Mouse (Mus musculus) neural tube, embryonic 15.5 days (tissue): Measurements from ENCODE around the gene Hspa4. TPM values are rescaled to one million over a fixed set of nuclear protein-coding genes. Genes with fewer than 3 reads are reported as not detected.
"Not testable (repeated sequence)": the region's sequence is repeated elsewhere in the genome, so short reads cannot be mapped to it uniquely, and the experiment has no call there.

Source experiments
- ATAC-seq: fragments of 200-750 bp; cut with Nextera tagmentation; 2 replicates; pipeline ENCODE4 v1.8.0; 2017; ENCODE audit warnings: mild to moderate bottlenecking, moderate TSS enrichment, moderate library complexity; ENCODE audit not compliant: low FRiP score
- H3K27ac ChIP-seq: fragments of 300-500 bp; sonication (generic); replicated peaks from 2 replicates; pipeline ENCODE4 v1.5.1; 2015; ENCODE audit warnings: mild to moderate bottlenecking, inconsistent platforms
- H3K27me3 ChIP-seq: fragments of 300-500 bp; sonication (generic); replicated peaks from 2 replicates; pipeline ENCODE4 v1.6.1; 2015; ENCODE audit warnings: inconsistent platforms
- H3K36me3 ChIP-seq: fragments of 300-500 bp; sonication (generic); 2 replicates; pipeline ENCODE4 v1.6.1; 2015; ENCODE audit warnings: inconsistent platforms
- H3K4me1 ChIP-seq: fragments of 300-500 bp; sonication (generic); 2 replicates; pipeline ENCODE4 v1.6.1; 2015; ENCODE audit warnings: inconsistent platforms
- H3K4me2 ChIP-seq: fragments of 300-500 bp; sonication (generic); 2 replicates; pipeline ENCODE4 v1.6.1; 2015; ENCODE audit warnings: inconsistent platforms, mild to moderate bottlenecking, moderate library complexity
- H3K4me3 ChIP-seq: fragments of 300-500 bp; sonication (generic); replicated peaks from 2 replicates; pipeline ENCODE4 v1.5.1; 2015; ENCODE audit warnings: mild to moderate bottlenecking, inconsistent platforms
- H3K9ac ChIP-seq: fragments of 300-500 bp; sonication (generic); replicated peaks from 2 replicates; pipeline ENCODE4 v1.6.1; 2015; ENCODE audit warnings: mild to moderate bottlenecking, inconsistent platforms
- H3K9me3 ChIP-seq: fragments of 300-500 bp; sonication (generic); replicated peaks from 2 replicates; pipeline ENCODE4 v1.6.1; 2016; ENCODE audit warnings: inconsistent platforms
- WGBS: fragments of 180-500 bp; shearing (Covaris S2); methylation state at CpG from one replicate; pipeline ENCODE4 v1.1.7; 2015; ENCODE audit warnings: mixed read lengths; 5-methylcytosine and 5-hydroxymethylcytosine counted together
- polyA plus RNA-seq: library from polyadenylated mRNA; unstranded; fragments of >200 nt; fragmentation: Nextera tagmentation; extraction: Ambion mirVana; gene quantifications from 2 replicates; pipeline ENCODE4 v1.2.1, GENCODE M21; 2015

The Hspa4 gene
- polyA plus RNA-seq = 43.5 and 54.6 TPM in 2 replicates

DNA sequence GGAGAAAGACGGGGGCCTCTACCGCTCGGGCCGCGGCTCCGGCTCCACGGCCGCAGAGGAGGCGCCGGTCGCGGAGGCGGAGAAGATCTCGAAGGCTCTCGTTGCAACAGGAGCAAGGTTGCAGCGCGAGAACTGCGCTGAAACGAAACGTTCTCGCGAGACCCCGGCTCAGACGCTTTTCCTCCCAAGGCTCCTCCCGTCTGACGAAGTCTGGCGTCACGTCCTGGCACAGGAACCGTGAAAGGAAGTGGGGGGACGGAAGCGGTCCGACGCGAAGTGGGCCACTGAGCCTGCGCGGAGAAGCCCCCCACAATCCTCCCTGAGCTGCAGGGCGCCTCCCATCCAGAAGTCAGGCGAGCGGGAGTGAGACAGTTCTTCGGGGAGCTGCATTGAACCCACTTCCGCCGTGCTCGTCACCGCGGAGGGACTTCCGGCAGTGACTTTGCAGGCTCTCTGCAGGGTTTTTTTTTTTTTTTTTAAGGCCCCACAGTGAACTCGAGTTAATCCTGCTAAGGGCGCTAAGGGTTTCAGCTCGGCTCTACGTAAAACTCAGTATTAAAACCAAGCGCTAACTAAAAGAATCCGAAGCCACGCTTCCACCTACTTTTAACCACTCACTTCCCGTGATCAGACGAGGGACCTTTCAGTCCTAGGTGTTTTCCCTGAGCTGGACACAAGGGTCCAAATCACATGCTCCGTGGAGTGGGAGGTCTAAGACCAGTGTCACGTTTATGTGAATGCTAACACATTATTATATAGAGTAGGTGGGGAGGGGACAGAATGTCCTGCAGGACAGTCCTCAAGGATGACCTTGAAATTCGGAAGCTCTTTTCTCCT lies at the start of gene Hspa4:
Hspa4 (minus strand) TSS at position 128 of the 837 bp plus-strand sequence.
- H3K9me3 ChIP-seq = no peaks in the 10 kb centered on the region
- no peaks in the 10 kb centered on the region for H3K27me3 ChIP-seq
- peak within 1 kb of the TSS; percentile 98 for H3K9ac ChIP-seq
- H3K36me3 ChIP-seq = no peaks in the 10 kb centered on the region
- peak within 1 kb of the TSS; percentile 93 for H3K4me3 ChIP-seq
- peaks cover 37% of the 10 kb centered on the region for H3K4me1 ChIP-seq
- under 1% methylated on average over 58 of the region's 58 CpGs for WGBS
- peak; percentile 98 for ATAC-seq
- H3K27ac ChIP-seq = peak within 1 kb of the TSS; percentile 93
- H3K4me2 ChIP-seq = peak within 1 kb of the TSS; percentile 66

DNA sequence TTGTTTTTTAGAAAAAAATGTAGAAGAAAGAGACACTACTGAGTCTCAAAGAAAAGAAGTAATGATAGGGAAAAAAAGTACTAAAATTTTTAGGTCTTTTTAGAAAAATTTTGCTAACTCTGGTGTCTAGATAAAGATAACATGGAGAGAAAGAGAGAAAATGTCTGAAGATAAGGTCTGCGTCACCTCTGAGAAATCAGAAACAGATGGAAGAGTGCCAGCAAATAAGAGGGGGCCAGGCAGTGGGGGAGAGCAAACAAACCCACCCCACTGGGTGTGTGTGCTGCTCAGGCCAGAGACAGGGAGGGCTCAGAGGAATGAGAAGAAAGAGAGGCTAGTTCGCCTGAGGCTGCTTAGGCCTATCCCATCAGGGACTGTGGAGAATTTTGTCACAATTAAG lies 45.5 kb upstream of the Hspa4 start:
- 64% methylated on average over 2 of the region's 2 CpGs for WGBS
- no peak for ATAC-seq

DNA sequence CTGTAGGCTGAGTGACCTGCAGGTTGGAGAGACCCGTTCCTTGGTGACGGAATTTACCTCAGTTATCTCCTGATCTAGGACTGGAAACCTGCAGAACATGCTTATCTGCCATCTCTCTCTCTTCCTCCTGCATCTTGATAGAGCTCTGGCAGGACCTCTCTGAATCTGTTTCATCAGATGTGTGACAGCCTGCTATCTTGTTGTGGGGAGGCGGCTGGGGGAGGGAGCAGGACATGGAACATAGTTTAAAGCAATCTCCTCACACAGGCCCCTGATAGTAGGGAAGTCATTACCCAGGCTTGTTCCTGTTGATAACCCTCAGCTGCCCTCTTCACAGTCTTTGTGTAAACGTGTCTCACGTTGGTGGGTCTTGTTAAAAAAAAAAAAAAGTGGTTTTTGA lies 45.1 kb upstream of the Hspa4 start:
- Histone ChIP-seq H3K4me3 (no peak overlapping the region), H3K4me1 (no peaks in the 10 kb centered on the region), H3K9me3 (no peaks in the 10 kb centered on the region), H3K27ac (no peak overlapping the region), H3K27me3 (no peaks in the 10 kb centered on the region), H3K36me3 (no peaks in the 10 kb centered on the region), H3K9ac (no peak overlapping the region), H3K4me2 (no peak overlapping the region)
- WGBS = 37% methylated on average over 5 of the region's 5 CpGs
- no peak for ATAC-seq

More for the DNA sequence above, 45.5 kb upstream of the Hspa4 start:
- Histone ChIP-seq H3K4me2 (no peak overlapping the region), H3K27ac (no peak overlapping the region), H3K4me1 (no peaks in the 10 kb centered on the region), H3K36me3 (no peaks in the 10 kb centered on the region), H3K4me3 (no peak overlapping the region), H3K9me3 (no peaks in the 10 kb centered on the region), H3K9ac (no peak overlapping the region), H3K27me3 (no peaks in the 10 kb centered on the region)

DNA sequence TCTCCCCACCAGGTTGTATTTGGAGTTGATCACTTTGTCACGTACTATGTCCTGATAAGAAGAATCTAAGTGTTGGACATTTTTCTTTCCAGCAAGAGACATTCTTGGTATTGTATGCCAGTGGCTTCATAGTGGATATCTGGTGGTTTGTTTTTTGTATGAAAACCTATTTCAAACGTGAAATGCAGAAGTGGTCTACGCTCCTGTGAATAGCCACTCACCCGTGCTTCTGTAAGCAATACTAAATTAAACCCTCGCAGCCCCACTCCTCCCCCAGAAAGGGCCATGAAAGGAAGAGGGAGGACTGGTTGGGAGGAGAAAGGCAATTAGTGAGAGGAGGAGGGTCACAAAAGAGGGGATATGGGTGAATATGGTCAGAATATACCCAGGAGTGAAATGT lies 42.5 kb upstream of the Hspa4 start:
- H3K36me3 ChIP-seq = no peaks in the 10 kb centered on the region
- WGBS = 64% methylated on average over 5 of the region's 5 CpGs
- no peak overlapping the region for H3K4me2 ChIP-seq
- H3K9me3 ChIP-seq = no peaks in the 10 kb centered on the region
- no peak for ATAC-seq
- H3K4me3 ChIP-seq = no peak overlapping the region
- H3K4me1 ChIP-seq = no peaks in the 10 kb centered on the region
- H3K27ac ChIP-seq = no peak overlapping the region
- H3K27me3 ChIP-seq = no peaks in the 10 kb centered on the region
- no peak overlapping the region for H3K9ac ChIP-seq

DNA sequence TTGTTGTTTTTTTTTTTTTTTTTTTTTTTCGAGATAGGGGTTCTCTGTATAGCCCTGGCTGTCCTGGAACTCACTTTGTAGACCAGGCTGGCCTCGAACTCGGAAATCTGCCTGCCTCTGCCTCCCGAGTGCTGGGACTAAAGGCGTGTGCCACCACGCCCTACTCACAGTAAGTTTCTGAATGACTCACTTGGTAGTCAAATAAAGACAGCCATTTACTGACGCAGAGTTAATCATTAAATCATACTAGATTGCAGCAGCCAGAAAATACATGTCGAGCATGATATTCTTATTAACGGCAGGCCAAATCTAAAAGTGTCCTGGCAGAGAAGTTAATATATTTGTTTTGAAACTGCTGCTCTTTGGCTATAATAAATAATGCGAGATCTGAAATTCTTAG lies 40.8 kb upstream of the Hspa4 start:
- not testable (repeated sequence) for H3K27ac ChIP-seq, H3K4me3 ChIP-seq, H3K9ac ChIP-seq, H3K36me3 ChIP-seq, H3K27me3 ChIP-seq, H3K9me3 ChIP-seq, H3K4me1 ChIP-seq, ATAC-seq, H3K4me2 ChIP-seq
- 91% methylated on average over 10 of the region's 10 CpGs for WGBS

DNA sequence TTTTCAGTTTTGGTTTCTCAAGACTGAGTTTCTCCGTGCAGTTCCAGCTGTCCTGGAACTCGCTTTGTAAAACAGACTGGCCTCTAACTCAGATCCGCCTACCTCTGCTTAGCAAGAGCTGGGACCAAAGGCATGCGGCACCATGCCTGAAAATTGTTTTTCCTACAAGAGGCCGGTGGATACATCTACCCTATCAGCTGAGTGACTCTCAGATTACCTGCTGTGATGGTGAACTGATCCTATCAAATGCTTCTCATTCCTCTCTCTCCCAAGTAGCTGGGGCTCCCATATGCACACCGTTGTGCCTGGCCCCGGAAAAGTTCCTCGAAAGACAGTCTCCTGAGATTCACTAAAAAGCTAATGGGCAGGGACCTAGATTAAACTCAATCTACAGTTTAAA lies 37.4 kb upstream of the Hspa4 start:
- H3K27me3 ChIP-seq = no peaks in the 10 kb centered on the region
- H3K9ac ChIP-seq = no peak overlapping the region
- no peak overlapping the region for H3K27ac ChIP-seq
- H3K36me3 ChIP-seq = no peaks in the 10 kb centered on the region
- H3K9me3 ChIP-seq = no peaks in the 10 kb centered on the region
- H3K4me3 ChIP-seq = no peak overlapping the region
- ATAC-seq = no peak
- no peaks in the 10 kb centered on the region for H3K4me1 ChIP-seq
- 78% methylated on average over 8 of the region's 8 CpGs for WGBS
- no peak overlapping the region for H3K4me2 ChIP-seq

DNA sequence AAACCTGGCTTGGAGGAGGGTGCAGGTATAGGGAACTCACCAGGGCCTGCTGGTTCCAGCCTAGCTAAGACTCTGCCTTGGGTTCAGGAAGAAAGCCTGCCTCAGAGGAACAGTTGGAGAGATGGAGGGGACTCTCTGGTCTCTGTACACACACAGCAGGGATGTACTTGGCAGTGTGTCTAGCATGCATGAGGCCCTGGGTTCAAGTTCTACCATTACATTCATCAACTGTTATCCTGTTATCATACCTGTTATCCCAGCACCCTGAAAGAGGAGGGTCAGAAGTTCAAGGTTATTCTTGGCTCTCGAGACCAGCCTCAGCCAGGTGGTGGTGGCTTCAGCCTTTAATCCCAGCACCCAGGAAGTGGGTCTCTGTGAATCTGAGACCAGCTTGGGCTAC lies 36.7 kb upstream of the Hspa4 start:
- no peak overlapping the region for H3K4me2 ChIP-seq
- H3K27me3 ChIP-seq = no peaks in the 10 kb centered on the region
- no peak overlapping the region for H3K27ac ChIP-seq
- H3K4me1 ChIP-seq = no peaks in the 10 kb centered on the region
- no peak for ATAC-seq
- WGBS = 79% methylated on average over 1 of the region's 1 CpGs
- H3K9ac ChIP-seq = no peak overlapping the region
- no peaks in the 10 kb centered on the region for H3K9me3 ChIP-seq
- H3K36me3 ChIP-seq = peaks cover 6% of the 10 kb centered on the region
- no peak overlapping the region for H3K4me3 ChIP-seq

DNA sequence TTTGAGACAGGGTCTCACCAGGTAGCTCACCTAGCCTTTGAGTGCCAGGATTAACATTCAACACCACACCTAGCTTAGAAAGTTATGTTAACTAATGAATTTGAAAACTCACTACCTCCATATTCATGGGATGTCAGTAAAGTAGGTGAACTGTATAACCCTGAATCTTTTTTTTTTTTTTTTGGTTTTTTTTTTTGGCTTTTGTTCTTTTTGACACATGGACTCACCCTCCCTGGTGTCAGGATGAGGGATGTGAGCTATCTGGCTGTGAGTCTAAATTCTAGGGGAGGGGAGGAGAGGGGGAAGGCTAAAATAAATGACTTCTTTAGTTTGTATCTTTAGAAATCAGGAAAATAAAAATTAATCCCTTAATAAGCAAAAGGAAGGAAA lies 35.9 kb upstream of the Hspa4 start:
- H3K9ac ChIP-seq = no peak overlapping the region
- no peak overlapping the region for H3K4me3 ChIP-seq
- H3K36me3 ChIP-seq = peaks cover 13% of the 10 kb centered on the region
- ATAC-seq = no peak
- no peaks in the 10 kb centered on the region for H3K9me3 ChIP-seq
- H3K4me2 ChIP-seq = no peak overlapping the region
- no peaks in the 10 kb centered on the region for H3K4me1 ChIP-seq
- no peaks in the 10 kb centered on the region for H3K27me3 ChIP-seq
- no peak overlapping the region for H3K27ac ChIP-seq

DNA sequence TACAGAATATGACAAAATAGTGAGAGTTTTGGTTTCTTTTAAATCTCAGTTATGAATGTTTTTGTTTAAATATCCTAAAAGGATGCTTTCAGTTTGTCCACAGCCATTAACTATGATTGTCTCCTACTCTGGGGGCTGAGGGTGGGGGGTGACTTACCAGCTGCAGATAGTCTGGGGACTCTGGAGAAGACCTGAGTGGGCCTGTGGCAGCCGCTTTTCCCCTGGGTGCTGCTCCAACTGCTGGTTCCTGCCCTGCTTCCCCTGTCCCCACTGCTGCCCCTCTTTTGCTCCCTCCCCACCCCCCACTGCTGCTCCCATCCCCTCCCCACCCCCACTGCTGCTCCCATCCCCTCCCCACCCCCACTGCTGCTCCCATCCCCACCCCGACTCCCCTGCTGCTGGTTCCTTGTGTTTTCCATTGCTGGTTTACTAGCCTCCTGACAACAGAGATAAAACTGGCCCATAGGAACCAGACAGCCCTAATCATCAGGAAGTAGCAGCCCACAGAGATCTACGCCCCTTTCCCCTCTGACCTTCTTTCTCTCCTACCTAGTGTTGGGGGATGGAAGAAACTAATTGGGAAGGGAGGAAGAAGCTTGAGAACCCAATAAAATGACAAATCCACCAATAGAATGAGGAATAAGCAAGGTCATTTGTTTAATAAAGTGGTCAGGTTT lies 35.4 kb upstream of the Hspa4 start:
- Histone ChIP-seq H3K9ac (no peak overlapping the region), H3K9me3 (no peaks in the 10 kb centered on the region), H3K27ac (no peak overlapping the region), H3K4me1 (no peaks in the 10 kb centered on the region), H3K4me2 (no peak overlapping the region), H3K36me3 (peaks cover 18% of the 10 kb centered on the region), H3K4me3 (no peak overlapping the region), H3K27me3 (no peaks in the 10 kb centered on the region)
- ATAC-seq = no peak
- WGBS = 33% methylated on average over 3 of the region's 3 CpGs

DNA sequence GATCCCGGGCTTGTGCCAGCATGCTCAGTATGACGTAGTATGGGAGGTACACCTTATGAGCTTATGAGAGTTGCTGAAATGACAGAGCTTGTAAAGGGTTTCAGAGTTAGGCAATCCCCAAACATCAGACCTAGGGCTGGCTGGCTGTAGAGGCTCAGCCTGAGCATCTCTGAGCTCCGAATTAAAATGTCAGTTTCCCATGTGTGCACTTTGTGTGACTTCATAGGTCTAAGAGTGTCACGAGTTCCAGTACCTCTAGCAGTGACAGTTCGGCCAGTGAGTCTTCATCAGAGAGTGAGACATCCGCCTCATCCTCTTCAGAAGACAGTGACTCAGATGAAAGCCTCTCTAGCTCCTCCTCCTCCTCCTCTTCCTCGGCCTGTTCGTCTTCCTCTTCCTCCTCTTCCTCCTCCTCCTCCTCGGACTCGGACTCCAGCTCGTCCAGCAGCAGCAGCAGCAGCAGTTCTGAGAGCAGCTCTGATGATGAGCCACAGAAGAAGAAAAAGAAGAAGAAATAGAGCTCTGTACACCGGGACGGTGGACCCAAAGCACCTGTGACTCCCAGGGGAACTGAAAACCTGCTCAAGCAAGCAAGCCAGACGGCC lies 31.9 kb upstream of the Hspa4 start:
- Histone ChIP-seq H3K9ac (no peak overlapping the region), H3K27me3 (no peaks in the 10 kb centered on the region), H3K4me1 (no peaks in the 10 kb centered on the region), H3K4me2 (no peak overlapping the region), H3K4me3 (no peak overlapping the region), H3K27ac (no peak overlapping the region), H3K36me3 (peaks cover 45% of the 10 kb centered on the region), H3K9me3 (no peaks in the 10 kb centered on the region)
- ATAC-seq = no peak
- WGBS = 93% methylated on average over 14 of the region's 14 CpGs

DNA sequence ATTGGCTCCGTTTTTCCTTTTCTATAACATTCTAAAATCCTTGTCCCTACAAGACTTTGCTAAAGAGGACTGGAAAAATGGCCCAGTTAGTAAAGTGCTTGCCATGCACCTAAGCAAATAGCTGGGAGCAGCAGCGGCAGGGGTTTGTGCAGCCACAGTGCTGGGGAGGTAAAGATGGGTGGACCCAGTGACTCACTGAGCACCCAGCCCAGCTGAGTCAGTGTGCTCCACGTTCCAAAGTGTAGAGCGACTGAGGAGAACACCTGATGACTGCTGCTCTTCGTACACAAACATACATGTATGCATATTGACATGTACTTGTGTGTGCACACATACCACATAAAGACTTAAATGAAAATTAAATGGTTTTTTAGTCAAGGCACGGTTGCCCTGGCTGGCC lies 30.9 kb upstream of the Hspa4 start:
- Histone ChIP-seq H3K4me3 (no peak overlapping the region), H3K36me3 (peaks cover 46% of the 10 kb centered on the region), H3K9ac (no peak overlapping the region), H3K27me3 (no peaks in the 10 kb centered on the region), H3K4me2 (no peak overlapping the region), H3K9me3 (no peaks in the 10 kb centered on the region), H3K4me1 (peaks cover 1% of the 10 kb centered on the region; the same call in 1 of the 2 replicates), H3K27ac (no peak overlapping the region)
- 97% methylated on average over 6 of the region's 6 CpGs for WGBS
- ATAC-seq = no peak

DNA sequence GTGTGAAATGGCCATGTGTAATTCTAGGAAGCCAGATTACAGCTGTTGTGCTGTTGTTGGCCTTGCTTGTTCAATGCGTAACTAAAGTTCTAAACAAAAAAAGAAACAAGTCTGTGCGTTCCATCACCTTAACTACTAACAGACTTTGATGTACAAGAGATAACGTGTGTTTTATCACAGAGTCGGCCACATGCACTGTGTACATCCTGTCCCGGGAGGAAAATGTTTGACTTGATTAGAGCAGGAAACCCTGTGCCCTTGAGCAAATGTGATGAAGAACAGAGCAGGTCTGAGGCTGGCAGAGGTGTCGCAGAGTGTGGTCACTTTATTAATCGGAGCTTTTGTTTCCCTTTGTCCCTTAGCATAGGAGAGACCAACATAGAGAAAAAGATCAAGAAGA lies 30.1 kb upstream of the Hspa4 start:
- peaks cover 9% of the 10 kb centered on the region for H3K4me1 ChIP-seq
- H3K27ac ChIP-seq = no peak overlapping the region
- H3K4me2 ChIP-seq = no peak overlapping the region
- no peak overlapping the region for H3K4me3 ChIP-seq
- no peaks in the 10 kb centered on the region for H3K9me3 ChIP-seq
- WGBS = 94% methylated on average over 7 of the region's 7 CpGs
- no peak overlapping the region for H3K9ac ChIP-seq
- peaks cover 46% of the 10 kb centered on the region for H3K36me3 ChIP-seq
- H3K27me3 ChIP-seq = no peaks in the 10 kb centered on the region
- ATAC-seq = no peak
